Mouse (Mus musculus) myocyte (in vitro differentiated cells): ENCODE measurements around the gene Map3k14. TPM values are rescaled to one million over a fixed set of nuclear protein-coding genes. Genes with fewer than 3 reads are reported as not detected.
"Not testable (repeated sequence)": the region's sequence is repeated elsewhere in the genome, so short reads cannot be mapped to it uniquely, and the experiment has no call there.

Experiments used
- H3K27me3 ChIP-seq: one replicate; pipeline ENCODE4 v1.6.1; 2011; ENCODE audit not compliant: control insufficient read depth, insufficient read depth, insufficient read length
- H3K36me3 ChIP-seq: one replicate; pipeline ENCODE4 v1.6.1; 2011; ENCODE audit not compliant: control insufficient read depth, insufficient read depth
- H3K4me2 ChIP-seq: one replicate; pipeline ENCODE4 v1.6.1; 2011; ENCODE audit warnings: low read depth, control low read depth
- H3K4me3 ChIP-seq: one replicate; pipeline ENCODE4 v1.5.1; 2011; ENCODE audit warnings: mild to moderate bottlenecking, control low read depth, moderate library complexity
- H3K79me2 ChIP-seq: one replicate; pipeline ENCODE4 v1.6.1; 2011; ENCODE audit not compliant: control insufficient read depth, insufficient read depth
- H3ac ChIP-seq: one replicate; pipeline ENCODE4 v1.6.1; 2011; ENCODE audit not compliant: control insufficient read depth, insufficient read length
- CEBPB ChIP-seq: IDR thresholded peaks from 2 replicates; pipeline ENCODE4 v1.6.1; 2011; ENCODE audit warnings: mild to moderate bottlenecking, moderate library complexity; ENCODE audit not compliant: poor library complexity, insufficient read depth, severe bottlenecking
- E2F4 ChIP-seq: IDR thresholded peaks from one replicate; pipeline ENCODE4 v1.6.1; 2011; ENCODE audit warnings: mild to moderate bottlenecking, control low read depth, moderate library complexity; ENCODE audit not compliant: insufficient read depth
- MAX ChIP-seq: IDR thresholded peaks from one replicate; pipeline ENCODE4 v1.6.1; 2011; ENCODE audit warnings: low read depth, mild to moderate bottlenecking, control low read depth
- MYOD1 ChIP-seq, 3 experiments: IDR thresholded peaks; one replicate each; pipeline ENCODE4 v1.6.1; 2011; ENCODE audit warnings: control low read depth in 2 of 3, low read depth in 2 of 3, mild to moderate bottlenecking in 2 of 3, moderate library complexity in 1 of 3; ENCODE audit not compliant: insufficient read length in 2 of 3, control insufficient read depth in 1 of 3
- MYOG ChIP-seq, 3 experiments: IDR thresholded peaks; one replicate each; pipeline ENCODE4 v1.6.1; 2011; ENCODE audit warnings: control low read depth in 2 of 3, low read depth in 2 of 3, mild to moderate bottlenecking in 2 of 3; ENCODE audit not compliant: insufficient read length in 2 of 3, control insufficient read depth in 1 of 3, insufficient read depth in 1 of 3
- POLR2A ChIP-seq: IDR thresholded peaks from one replicate; pipeline ENCODE4 v1.6.1; 2011; ENCODE audit warnings: low read depth, mild to moderate bottlenecking, control low read depth, moderate library complexity; ENCODE audit not compliant: insufficient read length
- POLR2AphosphoS2 ChIP-seq: IDR thresholded peaks from one replicate; pipeline ENCODE4 v1.6.1; 2011; ENCODE audit warnings: low read depth, control low read depth; ENCODE audit not compliant: insufficient read length
- REST ChIP-seq: IDR thresholded peaks from one replicate; pipeline ENCODE4 v1.6.1; 2011; ENCODE audit warnings: mild to moderate bottlenecking, control low read depth, moderate library complexity; ENCODE audit not compliant: insufficient read depth, insufficient read length
- SRF ChIP-seq: IDR thresholded peaks from one replicate; pipeline ENCODE4 v1.6.1; 2011; ENCODE audit warnings: low read depth; ENCODE audit not compliant: control insufficient read depth, insufficient read length
- TCF12 ChIP-seq: IDR thresholded peaks from one replicate; pipeline ENCODE4 v1.6.1; 2011; ENCODE audit warnings: mild to moderate bottlenecking, control low read depth; ENCODE audit not compliant: poor library complexity, insufficient read depth, severe bottlenecking
- TCF3 ChIP-seq: IDR thresholded peaks from one replicate; pipeline ENCODE4 v1.6.1; 2011; ENCODE audit warnings: low read depth, control low read depth; ENCODE audit not compliant: insufficient read length
- USF1 ChIP-seq: IDR thresholded peaks from one replicate; pipeline ENCODE4 v1.6.1; 2011; ENCODE audit warnings: low read depth, mild to moderate bottlenecking, control low read depth, moderate library complexity
- polyA plus RNA-seq: library from polyadenylated mRNA; unstranded; fragments of >200 nt; fragmentation: generic; extraction: Trizol; gene quantifications from one replicate; pipeline ENCODE4 v1.2.1, GENCODE M21; 2012; ENCODE audit warnings: missing spikeins

Map3k14 gene
- polyA plus RNA-seq, 1 experiment, result 12.9 TPM

- Histone ChIP-seq H3K27me3 (no peaks in the 10 kb centered on the region), H3K36me3 (no peaks in the 10 kb centered on the region), H3K79me2 (no peaks in the 10 kb centered on the region), H3ac (no peak overlapping the region), H3K4me2 (peak overlapping the region; percentile 52), H3K4me3 (no peak overlapping the region)
- TF ChIP-seq SRF, result no peak
- TF ChIP-seq POLR2AphosphoS2, result no peak
- no peak for TF ChIP-seq REST
- TF ChIP-seq MYOD1 (IDR thresholded peaks at IDR 0.05; ENCODE audit: control insufficient read depth in 1 of 3, insufficient read length in 2 of 3, low read depth in 2 of 3), result no peak
- TF ChIP-seq TCF12, result no peak
- TF ChIP-seq TCF3, result no peak
- no peak for TF ChIP-seq POLR2A
- no peak for TF ChIP-seq MYOG (IDR thresholded peaks at IDR 0.05; ENCODE audit: control insufficient read depth in 1 of 3, insufficient read depth in 1 of 3, insufficient read length in 2 of 3, low read depth in 2 of 3)
- no peak for TF ChIP-seq USF1
Measured at GRCm38 (mm10) chr11:103294772-103295171, 27.5 kb upstream of the Map3k14 start.

DNA sequence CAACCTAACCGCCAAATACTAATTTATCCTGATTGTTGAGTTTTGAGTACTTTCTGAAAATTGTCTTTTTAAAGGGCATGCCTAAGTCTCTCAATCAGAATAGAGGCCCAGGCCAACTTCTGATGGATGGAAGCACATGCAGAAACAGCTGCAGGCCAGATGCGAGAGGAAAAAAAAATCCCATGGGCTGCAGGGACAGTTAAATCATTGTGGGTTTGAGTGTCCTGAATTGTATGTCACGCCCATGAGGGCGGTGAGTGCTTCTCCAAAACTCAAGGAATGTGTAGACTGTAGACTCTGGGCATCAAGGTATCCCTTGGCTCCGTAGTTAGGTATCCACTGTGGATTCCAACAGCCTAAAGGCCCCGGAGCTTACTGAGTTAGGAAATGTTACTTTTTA is 26.8 kb upstream of the Map3k14 start:
- Histone ChIP-seq H3K36me3 (no peaks in the 10 kb centered on the region), H3K4me3 (no peak overlapping the region), H3K27me3 (no peaks in the 10 kb centered on the region), H3K79me2 (no peaks in the 10 kb centered on the region), H3K4me2 (peak overlapping the region; percentile 52), H3ac (no peak overlapping the region)
- TF ChIP-seq TCF3 (peak; percentile 88), MYOG (IDR thresholded peaks at IDR 0.05; ENCODE audit: control insufficient read depth in 1 of 3, insufficient read depth in 1 of 3, insufficient read length in 2 of 3, low read depth in 2 of 3) (peak in 1 of 3 experiments; percentile 61), POLR2A (no peak), MYOD1 (IDR thresholded peaks at IDR 0.05; ENCODE audit: control insufficient read depth in 1 of 3, insufficient read length in 2 of 3, low read depth in 2 of 3) (peak; percentile 87 to 98 (median 98)), USF1 (no peak), TCF12 (peak; percentile 99)

DNA sequence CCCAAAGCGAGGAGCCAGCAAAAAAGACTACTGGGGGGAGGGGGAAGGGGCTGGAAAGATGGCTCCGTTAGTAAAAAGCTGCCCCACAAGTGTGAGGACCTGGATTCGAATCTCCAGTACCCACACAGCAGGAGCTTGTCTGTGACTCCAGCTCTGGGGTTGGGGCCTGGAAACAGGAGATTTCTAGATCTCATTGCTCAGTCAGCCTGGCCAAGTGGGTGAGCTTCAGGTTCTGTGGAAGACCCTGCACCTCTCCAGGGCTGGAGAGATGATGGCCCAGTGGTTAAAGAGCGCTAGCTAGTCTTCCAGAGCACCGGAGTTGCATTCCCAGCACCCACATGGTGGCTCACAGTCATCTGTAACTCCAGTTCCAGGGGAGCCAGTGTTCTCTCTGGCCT is 25.6 kb upstream of the Map3k14 start:
- H3ac ChIP-seq, result no peak overlapping the region
- no peaks in the 10 kb centered on the region for H3K79me2 ChIP-seq
- no peaks in the 10 kb centered on the region for H3K36me3 ChIP-seq
- no peaks in the 10 kb centered on the region for H3K27me3 ChIP-seq
- no peak overlapping the region for H3K4me3 ChIP-seq
- peak overlapping the region; percentile 66 for H3K4me2 ChIP-seq
- TF ChIP-seq REST (no peak), USF1 (no peak), SRF (no peak), TCF12 (no peak), POLR2AphosphoS2 (no peak), MAX (no peak), CEBPB (no peak), E2F4 (no peak), POLR2A (no peak)

DNA sequence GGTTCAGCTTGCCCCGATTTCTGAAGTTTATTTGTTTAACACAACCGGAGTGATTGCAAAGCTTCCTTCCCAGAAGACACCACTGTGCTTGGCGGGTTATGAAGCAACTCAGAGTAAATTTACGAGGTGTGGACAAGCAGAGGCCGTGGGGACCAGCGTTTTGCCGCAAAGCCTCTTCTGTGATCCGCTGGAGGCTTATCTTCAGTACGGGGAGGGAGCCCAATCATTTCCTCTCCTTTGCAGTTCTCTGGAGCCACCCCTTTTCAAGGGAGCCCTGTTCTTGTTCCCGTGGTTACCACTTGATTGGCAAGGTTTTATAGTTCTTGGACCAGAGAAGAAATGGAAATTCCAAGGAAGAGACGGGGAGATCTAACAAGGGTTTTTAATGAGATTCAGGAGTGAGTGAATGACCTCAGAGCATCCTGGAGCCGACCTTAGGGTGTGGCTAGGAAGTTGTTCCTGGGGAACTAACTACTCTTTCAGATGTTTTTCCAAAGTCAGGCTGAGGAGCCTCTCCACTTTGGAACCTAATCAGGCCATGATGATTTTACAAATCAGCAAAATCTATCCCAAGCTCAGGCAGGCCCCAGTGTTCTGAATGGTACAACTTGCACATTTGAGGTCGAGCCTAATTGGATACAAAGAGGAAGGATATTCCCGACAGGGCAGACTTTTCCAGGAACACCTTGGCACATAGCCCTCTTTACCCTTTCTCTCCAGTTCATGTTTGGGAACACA is 25.0 kb upstream of the Map3k14 start:
- no peaks in the 10 kb centered on the region for H3K79me2 ChIP-seq
- no peak overlapping the region for H3K4me3 ChIP-seq

DNA sequence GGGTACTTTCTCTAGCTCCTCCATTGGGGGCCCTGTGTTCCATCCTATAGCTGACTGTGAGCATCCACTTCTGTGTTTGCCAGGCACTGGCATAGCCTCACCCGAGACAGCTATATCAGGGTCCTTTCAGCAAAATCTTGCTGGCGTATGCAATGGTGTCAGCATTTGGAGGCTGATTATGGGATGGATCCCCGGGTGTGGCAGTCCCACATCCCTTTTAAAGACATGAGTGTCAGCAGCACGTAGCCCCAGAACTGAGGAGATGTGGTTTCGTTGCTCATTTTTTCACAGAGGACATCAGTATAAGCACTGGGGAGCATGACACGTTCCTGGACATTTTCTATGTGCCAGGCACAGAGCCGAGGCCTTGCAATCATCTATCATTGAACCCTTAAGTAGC is 23.6 kb upstream of the Map3k14 start:
- H3K79me2 ChIP-seq, H3K36me3 ChIP-seq, H3ac ChIP-seq, H3K4me2 ChIP-seq, H3K27me3 ChIP-seq, H3K4me3 ChIP-seq: not testable (repeated sequence)

More for the DNA sequence above, 25.0 kb upstream of the Map3k14 start:
- peak; percentile 99 for TF ChIP-seq CEBPB
- TF ChIP-seq MAX, result no peak
- TF ChIP-seq TCF12, result peak; percentile 80
- H3K36me3 ChIP-seq, result no peaks in the 10 kb centered on the region
- H3K27me3 ChIP-seq, result no peaks in the 10 kb centered on the region
- no peak overlapping the region for H3ac ChIP-seq
- peak overlapping the region; percentile 66 for H3K4me2 ChIP-seq
